Mouse (Mus musculus): Measurements from ENCODE around the gene Zfp523. TPM values are rescaled to one million over a fixed set of nuclear protein-coding genes. Genes with fewer than 3 reads are reported as not detected.

Gene Zfp523
- polyA plus RNA-seq, 2 experiments = 4.3 to 6.1 TPM

GRCm38 (mm10) chr17:28234641-28235040 lies 57.7 kb downstream of the Zfp523 start:
- 81% methylated on average over 5 of the region's 5 CpGs for WGBS (ENCODE audit: insufficient replicate concordance)
- Histone ChIP-seq H3K27me3 (ENCODE audit: control insufficient read depth, insufficient read depth, low read length) (no peaks in the 10 kb centered on the region), H3K36me3 (replicated peaks; ENCODE audit: control insufficient read depth, insufficient read depth, low read depth) (peaks cover 3% of the 10 kb centered on the region; the same call in 1 of the 2 replicates), H3K4me3 (ENCODE audit: insufficient read depth in 1 of 2, low read depth in 2 of 2, low read length in 2 of 2) (0 out of 4 replicates have a peak overlapping the region, but pooled peaks of 1 of the 2 experiments have one; percentile 21), H3K4me2 (ENCODE audit: low read depth) (peak overlapping the region; percentile 84), H3K9me3 (ENCODE audit: control insufficient read depth, low read length) (no peaks in the 10 kb centered on the region), H3K9ac (replicated peaks) (no peak overlapping the region), H3K4me1 (replicated peaks; ENCODE audit: control insufficient read depth in 2 of 2, insufficient read depth in 2 of 2, low read length in 1 of 2) (peaks cover 28 to 59% of the 10 kb centered on the region in 2 experiments), H3K27ac (peak overlapping the region; percentile 15; the same call in 1 of the 2 replicates)
- no peak for DNase-seq (ENCODE audit: low read depth in 3 of 3, low spot score in 3 of 3)
- no peak for TF ChIP-seq CTCF (IDR thresholded peaks at IDR 0.05; ENCODE audit: low read depth)
- ATAC-seq (ENCODE audit: insufficient read depth) = no peak

GRCm38 (mm10) chr17:28235982-28236635 lies 59.2 kb downstream of the Zfp523 start:
- no peak for TF ChIP-seq CTCF (IDR thresholded peaks at IDR 0.05; ENCODE audit: low read depth)
- no peak for TF ChIP-seq EP300 (IDR thresholded peaks at IDR 0.05; ENCODE audit: low read depth)
- 84% methylated on average over 7 of the region's 7 CpGs for WGBS (ENCODE audit: insufficient replicate concordance)
- peak overlapping the region; percentile 61 for H3K27ac ChIP-seq
- H3K9ac ChIP-seq (replicated peaks) = peak overlapping the region; percentile 2
- no peaks in the 10 kb centered on the region for H3K27me3 ChIP-seq (ENCODE audit: control insufficient read depth, insufficient read depth, low read length)
- ATAC-seq (ENCODE audit: insufficient read depth) = no peak
- no peaks in the 10 kb centered on the region for H3K9me3 ChIP-seq (ENCODE audit: control insufficient read depth, low read length)
- DNase-seq (ENCODE audit: low read depth in 3 of 3, low spot score in 3 of 3) = no peak
- peak overlapping the region; percentile 46 for H3K4me2 ChIP-seq (ENCODE audit: low read depth)
- peaks cover 7% of the 10 kb centered on the region for H3K36me3 ChIP-seq (replicated peaks; ENCODE audit: control insufficient read depth, insufficient read depth, low read depth)
- peaks cover 28 to 67% of the 10 kb centered on the region in 2 experiments for H3K4me1 ChIP-seq (replicated peaks; ENCODE audit: control insufficient read depth in 2 of 2, insufficient read depth in 2 of 2, low read length in 1 of 2)
- peak overlapping the region in 1 of 2 experiments; percentile 9; a peak in 1 of 4 replicates for H3K4me3 ChIP-seq (ENCODE audit: insufficient read depth in 1 of 2, low read depth in 2 of 2, low read length in 2 of 2)

- DNase-seq (ENCODE audit: low read depth in 3 of 3, low spot score in 3 of 3) (peak in 2 of 3 experiments; percentile 50 to 59), ATAC-seq (ENCODE audit: insufficient read depth) (peak; percentile 50)
- 61% methylated on average over 4 of the region's 4 CpGs for WGBS (ENCODE audit: insufficient replicate concordance)
- Histone ChIP-seq H3K27ac (peak overlapping the region; percentile 61), H3K36me3 (replicated peaks; ENCODE audit: control insufficient read depth, insufficient read depth, low read depth) (peaks cover 7% of the 10 kb centered on the region), H3K9me3 (ENCODE audit: control insufficient read depth, low read length) (no peaks in the 10 kb centered on the region), H3K4me1 (replicated peaks; ENCODE audit: control insufficient read depth in 2 of 2, insufficient read depth in 2 of 2, low read length in 1 of 2) (peaks cover 28 to 67% of the 10 kb centered on the region in 2 experiments), H3K4me3 (ENCODE audit: insufficient read depth in 1 of 2, low read depth in 2 of 2, low read length in 2 of 2) (peak overlapping the region in 1 of 2 experiments; percentile 9; a peak in 1 of 4 replicates), H3K4me2 (ENCODE audit: low read depth) (peak overlapping the region; percentile 46), H3K9ac (replicated peaks) (peak overlapping the region; percentile 2), H3K27me3 (ENCODE audit: control insufficient read depth, insufficient read depth, low read length) (no peaks in the 10 kb centered on the region)
- TF ChIP-seq CTCF (IDR thresholded peaks at IDR 0.05; ENCODE audit: low read depth) (no peak), EP300 (IDR thresholded peaks at IDR 0.05; ENCODE audit: low read depth) (no peak)
Observed at GRCm38 (mm10) chr17:28236636-28237015, 59.7 kb downstream of the Zfp523 start.

- no peaks in the 10 kb centered on the region for H3K27me3 ChIP-seq (ENCODE audit: control insufficient read depth, insufficient read depth, low read length)
- ATAC-seq (ENCODE audit: insufficient read depth) (no peak), DNase-seq (ENCODE audit: low read depth in 3 of 3, low spot score in 3 of 3) (no peak)
- no peaks in the 10 kb centered on the region for H3K9me3 ChIP-seq (ENCODE audit: control insufficient read depth, low read length)
- H3K27ac ChIP-seq = peak overlapping the region; percentile 61
- peaks cover 7% of the 10 kb centered on the region for H3K36me3 ChIP-seq (replicated peaks; ENCODE audit: control insufficient read depth, insufficient read depth, low read depth)
- H3K9ac ChIP-seq (replicated peaks) = peak overlapping the region; percentile 15; the same call in 1 of the 2 replicates
- peaks cover 28 to 67% of the 10 kb centered on the region in 2 experiments for H3K4me1 ChIP-seq (replicated peaks; ENCODE audit: control insufficient read depth in 2 of 2, insufficient read depth in 2 of 2, low read length in 1 of 2)
- peak overlapping the region; percentile 1 to 32 for H3K4me3 ChIP-seq (ENCODE audit: insufficient read depth in 1 of 2, low read depth in 2 of 2, low read length in 2 of 2)
- 63% methylated on average over 5 of the region's 5 CpGs for WGBS (ENCODE audit: insufficient replicate concordance)
- TF ChIP-seq CTCF (IDR thresholded peaks at IDR 0.05; ENCODE audit: low read depth) = no peak
- TF ChIP-seq EP300 (IDR thresholded peaks at IDR 0.05; ENCODE audit: low read depth) = no peak
- H3K4me2 ChIP-seq (ENCODE audit: low read depth) = peak overlapping the region; percentile 46
Observed at GRCm38 (mm10) chr17:28237362-28237761, 60.4 kb downstream of the Zfp523 start.

GRCm38 (mm10) chr17:28237874-28238273 lies 60.9 kb downstream of the Zfp523 start:
- Histone ChIP-seq H3K9me3 (ENCODE audit: control insufficient read depth, low read length) (no peaks in the 10 kb centered on the region), H3K36me3 (replicated peaks; ENCODE audit: control insufficient read depth, insufficient read depth, low read depth) (peaks cover 7% of the 10 kb centered on the region), H3K4me3 (ENCODE audit: insufficient read depth in 1 of 2, low read depth in 2 of 2, low read length in 2 of 2) (peak overlapping the region; percentile 12 to 32; a peak in 3 of 4 replicates), H3K27me3 (ENCODE audit: control insufficient read depth, insufficient read depth, low read length) (no peaks in the 10 kb centered on the region), H3K4me2 (ENCODE audit: low read depth) (peak overlapping the region; percentile 46), H3K9ac (replicated peaks) (peak overlapping the region; percentile 25), H3K27ac (peak overlapping the region; percentile 61), H3K4me1 (replicated peaks; ENCODE audit: control insufficient read depth in 2 of 2, insufficient read depth in 2 of 2, low read length in 1 of 2) (peaks cover 28 to 67% of the 10 kb centered on the region in 2 experiments)
- DNase-seq (ENCODE audit: low read depth in 3 of 3, low spot score in 3 of 3) (peak; percentile 58 to 62 (median 62)), ATAC-seq (ENCODE audit: insufficient read depth) (peak; percentile 82)
- no peak for TF ChIP-seq CTCF (IDR thresholded peaks at IDR 0.05; ENCODE audit: low read depth)
- TF ChIP-seq EP300 (IDR thresholded peaks at IDR 0.05; ENCODE audit: low read depth) = peak; percentile 65
- 18% methylated on average over 6 of the region's 6 CpGs for WGBS (ENCODE audit: insufficient replicate concordance)

All from liver, embryonic 14.5 days (tissue).